Mouse (Mus musculus): ENCODE measurements around the gene Dnajc2.

DNA sequence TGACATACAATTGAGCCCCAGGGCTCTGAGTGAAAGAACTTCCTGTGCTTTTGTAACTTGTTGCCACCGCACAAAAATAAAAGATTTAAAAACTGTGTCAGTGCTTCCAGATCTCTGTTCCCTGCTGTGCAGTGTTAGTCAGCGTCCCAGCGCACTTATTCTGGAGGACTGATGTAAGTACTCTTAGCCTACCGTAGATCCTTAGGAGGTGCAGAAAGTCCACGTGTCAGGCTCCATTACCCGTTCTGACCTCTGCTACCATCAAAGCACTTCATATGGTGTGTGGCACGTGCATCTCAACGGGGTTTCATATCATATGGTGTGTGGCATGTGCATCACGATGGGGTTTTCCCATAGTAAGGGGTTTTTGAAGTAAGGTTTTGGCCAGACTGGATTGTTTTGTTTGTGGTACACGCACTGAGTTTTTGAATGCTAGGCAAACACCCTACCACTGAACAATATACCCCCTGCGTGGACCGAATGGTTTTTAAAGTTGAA is 18.7 kb upstream of the Dnajc2 start:
- TF ChIP-seq POLR2A (IDR thresholded peaks at IDR 0.05; ENCODE audit: low read depth, low read length) (no peak), CTCF (IDR thresholded peaks at IDR 0.05; ENCODE audit: extremely low read depth, insufficient read depth, insufficient read length, insufficient replicate concordance) (no peak)

All from spleen, adult 2 months (tissue).